Mouse (Mus musculus): ENCODE data around the gene Usp13. TPM values are rescaled to one million over a fixed set of nuclear protein-coding genes. Genes with fewer than 3 reads are reported as not detected.

Usp13 gene
- polyA plus RNA-seq, 2 experiments: 4.9 to 5.5 TPM

GRCm38 (mm10) chr3:32924168-32924567 lies 106.8 kb downstream of the Usp13 start:
- WGBS: 72% methylated on average over 6 of the region's 6 CpGs
- H3K36me3 ChIP-seq (ENCODE audit: control insufficient read depth, insufficient read depth, low read length): peaks cover 23% of the 10 kb centered on the region
- no peak overlapping the region for H3K27ac ChIP-seq (replicated peaks; ENCODE audit: low read depth, low read length)
- DNase-seq (ENCODE audit: low spot score): no peak
- H3K4me1 ChIP-seq (ENCODE audit: control insufficient read depth, insufficient read depth, low read length): no peaks in the 10 kb centered on the region
- no peak overlapping the region for H3K9ac ChIP-seq (ENCODE audit: low read depth, low read length, severe bottlenecking)
- no peak for TF ChIP-seq POLR2A (IDR thresholded peaks at IDR 0.05; ENCODE audit: borderline replicate concordance, extremely low read depth, insufficient read depth, insufficient read length)
- no peaks in the 10 kb centered on the region for H3K27me3 ChIP-seq (ENCODE audit: control insufficient read depth, insufficient read depth, low read length)
- H3K9me3 ChIP-seq (ENCODE audit: control insufficient read depth, low read length): peaks cover 6% of the 10 kb centered on the region; the same call in 1 of the 2 replicates
- no peak overlapping the region for H3K4me3 ChIP-seq (replicated peaks; ENCODE audit: low read length)
- no peak overlapping the region for H3K4me2 ChIP-seq (replicated peaks; ENCODE audit: low read depth, low read length, severe bottlenecking)
- no peak for ATAC-seq (ENCODE audit: low FRiP score, low read depth)

GRCm38 (mm10) chr3:32939802-32940501 lies 122.6 kb downstream of the Usp13 start:
- Histone ChIP-seq H3K4me1 (ENCODE audit: control insufficient read depth, insufficient read depth, low read length) (no peaks in the 10 kb centered on the region), H3K9ac (ENCODE audit: low read depth, low read length, severe bottlenecking) (no peak overlapping the region), H3K4me3 (replicated peaks; ENCODE audit: low read length) (no peak overlapping the region), H3K27ac (replicated peaks; ENCODE audit: low read depth, low read length) (no peak overlapping the region), H3K36me3 (ENCODE audit: control insufficient read depth, insufficient read depth, low read length) (no peaks in the 10 kb centered on the region), H3K9me3 (ENCODE audit: control insufficient read depth, low read length) (no peaks in the 10 kb centered on the region), H3K4me2 (replicated peaks; ENCODE audit: low read depth, low read length, severe bottlenecking) (no peak overlapping the region), H3K27me3 (ENCODE audit: control insufficient read depth, insufficient read depth, low read length) (no peaks in the 10 kb centered on the region)
- no peak for DNase-seq (ENCODE audit: low spot score)
- no peak for TF ChIP-seq POLR2A (IDR thresholded peaks at IDR 0.05; ENCODE audit: borderline replicate concordance, extremely low read depth, insufficient read depth, insufficient read length)
- no peak for ATAC-seq (ENCODE audit: low FRiP score, low read depth)
- WGBS: 56% methylated on average over 8 of the region's 8 CpGs

GRCm38 (mm10) chr3:32947486-32947885 lies 130.1 kb downstream of the Usp13 start:
- no peak for ATAC-seq (ENCODE audit: low FRiP score, low read depth)
- WGBS: 92% methylated on average over 5 of the region's 5 CpGs

GRCm38 (mm10) chr3:32951382-32951781 lies 134.0 kb downstream of the Usp13 start:
- Histone ChIP-seq H3K4me3 (replicated peaks; ENCODE audit: low read length) (no peak overlapping the region), H3K36me3 (ENCODE audit: control insufficient read depth, insufficient read depth, low read length) (no peaks in the 10 kb centered on the region), H3K9me3 (ENCODE audit: control insufficient read depth, low read length) (no peaks in the 10 kb centered on the region), H3K27me3 (ENCODE audit: control insufficient read depth, insufficient read depth, low read length) (no peaks in the 10 kb centered on the region), H3K9ac (ENCODE audit: low read depth, low read length, severe bottlenecking) (no peak overlapping the region), H3K27ac (replicated peaks; ENCODE audit: low read depth, low read length) (no peak overlapping the region), H3K4me1 (ENCODE audit: control insufficient read depth, insufficient read depth, low read length) (no peaks in the 10 kb centered on the region), H3K4me2 (replicated peaks; ENCODE audit: low read depth, low read length, severe bottlenecking) (no peak overlapping the region)
- ATAC-seq (ENCODE audit: low FRiP score, low read depth): no peak
- DNase-seq (ENCODE audit: low spot score): no peak
- no peak for TF ChIP-seq POLR2A (IDR thresholded peaks at IDR 0.05; ENCODE audit: borderline replicate concordance, extremely low read depth, insufficient read depth, insufficient read length)
- WGBS: 7% methylated on average over 1 of the region's 1 CpGs

More at GRCm38 (mm10) chr3:32947486-32947885, 130.1 kb downstream of the Usp13 start:
- H3K27me3 ChIP-seq (ENCODE audit: control insufficient read depth, insufficient read depth, low read length): no peaks in the 10 kb centered on the region
- H3K27ac ChIP-seq (replicated peaks; ENCODE audit: low read depth, low read length): no peak overlapping the region
- H3K9me3 ChIP-seq (ENCODE audit: control insufficient read depth, low read length): no peaks in the 10 kb centered on the region
- no peak overlapping the region for H3K4me2 ChIP-seq (replicated peaks; ENCODE audit: low read depth, low read length, severe bottlenecking)
- H3K9ac ChIP-seq (ENCODE audit: low read depth, low read length, severe bottlenecking): no peak overlapping the region
- no peaks in the 10 kb centered on the region for H3K4me1 ChIP-seq (ENCODE audit: control insufficient read depth, insufficient read depth, low read length)
- no peak for DNase-seq (ENCODE audit: low spot score)
- no peak overlapping the region for H3K4me3 ChIP-seq (replicated peaks; ENCODE audit: low read length)
- H3K36me3 ChIP-seq (ENCODE audit: control insufficient read depth, insufficient read depth, low read length): no peaks in the 10 kb centered on the region
- TF ChIP-seq POLR2A (IDR thresholded peaks at IDR 0.05; ENCODE audit: borderline replicate concordance, extremely low read depth, insufficient read depth, insufficient read length): no peak

- no peaks in the 10 kb centered on the region for H3K36me3 ChIP-seq (ENCODE audit: control insufficient read depth, insufficient read depth, low read length)
- ATAC-seq (ENCODE audit: low FRiP score, low read depth) (no peak), DNase-seq (ENCODE audit: low spot score) (no peak)
- H3K9ac ChIP-seq (ENCODE audit: low read depth, low read length, severe bottlenecking): no peak overlapping the region
- no peak overlapping the region for H3K4me2 ChIP-seq (replicated peaks; ENCODE audit: low read depth, low read length, severe bottlenecking)
- 33% methylated on average over 3 of the region's 3 CpGs for WGBS
- H3K27ac ChIP-seq (replicated peaks; ENCODE audit: low read depth, low read length): no peak overlapping the region
- no peaks in the 10 kb centered on the region for H3K27me3 ChIP-seq (ENCODE audit: control insufficient read depth, insufficient read depth, low read length)
- no peaks in the 10 kb centered on the region for H3K4me1 ChIP-seq (ENCODE audit: control insufficient read depth, insufficient read depth, low read length)
- H3K9me3 ChIP-seq (ENCODE audit: control insufficient read depth, low read length): no peaks in the 10 kb centered on the region
- TF ChIP-seq POLR2A (IDR thresholded peaks at IDR 0.05; ENCODE audit: borderline replicate concordance, extremely low read depth, insufficient read depth, insufficient read length): no peak
- no peak overlapping the region for H3K4me3 ChIP-seq (replicated peaks; ENCODE audit: low read length)
These were observed 144.1 kb downstream of the Usp13 start for GRCm38 (mm10) chr3:32961494-32961893.
